Mouse (Mus musculus) activated CD4-positive, CD25-positive, alpha-beta regulatory T cell (primary cell): ENCODE results near the gene Gas2. TPM values are rescaled to one million over a fixed set of nuclear protein-coding genes. Genes with fewer than 3 reads are reported as not detected.

ENCODE experiments used
- polyA plus RNA-seq, 2 experiments: library from polyadenylated mRNA; unstranded; fragments of 100-300 nt; shearing (Covaris generic); gene quantifications; one replicate each; pipeline ENCODE4 v1.2.1; 2017

Gas2 gene
- polyA plus RNA-seq: 1 to 10 TPM; 2.8 to 6.3 TPM

GRCm38 (mm10) chr7:51861250-51862096 lies at the start of gene Gas2:
Gene Gas2 (plus strand): TSS chr7:51862015.

GRCm38 (mm10) chr7:51862097-51862492 lies 280 bp downstream of the Gas2 start, which contains the start of gene Fancf:
Gene Fancf (minus strand): TSS chr7:51862267.

GRCm38 (mm10) chr7:52005511-52006295 lies 143.9 kb downstream of the Gas2 start, which contains the start of gene Svip:
Gene Svip (minus strand): TSS chr7:52006018.

GRCm38 (mm10) chr7:52015628-52016027 lies 153.8 kb downstream of the Gas2 start, which contains the start of gene 1700015G11Rik:
Gene 1700015G11Rik (minus strand): TSS chr7:52015728.

Other genes starting within 250 kb of the Gas2 start
- gene Slc17a6, start 240.0 kb upstream of the Gas2 start, polyA plus RNA-seq: under 1 TPM in 1 of 2 experiments, not detected in 1; 0.17 TPM
- 10 to 100 TPM; 10.1 to 13.4 TPM for gene Fancf, start 252 bp downstream of the Gas2 start, polyA plus RNA-seq
- gene Svip, start 144.0 kb downstream of the Gas2 start, polyA plus RNA-seq: under 1 TPM; 0.48 to 0.95 TPM
- gene 1700015G11Rik, start 153.7 kb downstream of the Gas2 start, polyA plus RNA-seq: not detected